Mouse (Mus musculus) heart, adult 2 months (tissue): ENCODE data around the gene Plxna1.

ENCODE experiments used
- CTCF ChIP-seq: fragments of 200-600 bp; IDR thresholded peaks from 2 replicates; pipeline ENCODE4 v1.8.1; 2022; ENCODE audit warnings: antibody characterized with exemption, mild to moderate bottlenecking, moderate library complexity
- POLR2A ChIP-seq: fragments of 200-500 bp; IDR thresholded peaks from 2 replicates; pipeline ENCODE4 v1.6.1; 2011; ENCODE audit warnings: mild to moderate bottlenecking, low read depth, low read length, control low read depth; ENCODE audit not compliant: insufficient read depth

- TF ChIP-seq CTCF, result no peak
- no peak for TF ChIP-seq POLR2A
Observed at GRCm38 (mm10) chr6:89315263-89315662, 47.2 kb downstream of the Plxna1 start.
